Mouse (Mus musculus): ENCODE data around the gene Wnt9a. TPM values are rescaled to one million over a fixed set of nuclear protein-coding genes. Genes with fewer than 3 reads are reported as not detected.
A peak's percentile ranks its signal among the peaks of the same experiment; 100 is the strongest.

Gene Wnt9a
- polyA plus RNA-seq, 1 experiment from 2014 or later: 3.1 TPM

DNA sequence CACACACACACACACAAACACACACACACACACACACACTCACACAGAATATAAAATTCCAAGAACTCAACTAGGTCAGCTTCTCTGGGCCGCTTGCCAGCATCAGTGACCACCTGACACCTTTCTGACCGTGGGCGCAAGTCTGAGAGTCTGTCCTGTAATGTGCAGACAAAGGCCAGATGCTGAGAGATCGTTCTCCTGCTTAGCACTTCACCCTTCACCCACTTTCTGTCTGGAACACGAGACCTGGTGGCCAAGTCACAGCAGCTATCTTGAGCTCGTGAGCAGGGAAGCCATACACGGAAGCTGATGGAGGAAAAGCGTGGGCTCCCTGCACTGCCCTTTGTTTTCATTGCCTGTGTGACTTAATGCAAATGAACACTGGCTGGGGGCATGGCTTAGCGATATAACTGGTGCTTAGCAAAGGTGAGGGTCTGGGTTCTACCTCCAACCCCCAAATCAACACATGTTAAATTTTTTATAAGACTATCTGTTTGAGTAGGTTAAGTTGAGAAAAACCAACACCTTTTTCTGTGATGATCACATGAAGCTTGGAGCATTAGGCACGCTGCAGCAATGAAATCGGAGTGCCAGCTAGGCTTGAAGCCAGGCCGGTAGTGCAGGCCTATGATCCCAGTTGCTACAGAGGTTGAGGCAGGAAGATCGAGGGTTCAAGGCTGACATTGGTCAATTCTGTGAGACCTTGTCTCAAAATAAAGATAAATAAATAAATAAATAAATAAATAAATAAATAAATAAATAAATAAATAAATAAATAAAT, 31.4 kb downstream of the Wnt9a start:
- ATAC-seq: no peak
- Histone ChIP-seq H3K9ac (ENCODE audit: low read depth, low read length) (no peak overlapping the region), H3K9me3 (ENCODE audit: control insufficient read depth, low read length) (no peaks in the 10 kb centered on the region), H3K27ac (ENCODE audit: low read depth, low read length) (no peak overlapping the region), H3K4me2 (ENCODE audit: low read length) (no peak overlapping the region), H3K4me3 (ENCODE audit: low read length) (no peak overlapping the region), H3K27me3 (replicated peaks; ENCODE audit: control insufficient read depth, insufficient read depth, low read length) (no peaks in the 10 kb centered on the region), H3K36me3 (ENCODE audit: control insufficient read depth, insufficient read depth, low read length) (no peaks in the 10 kb centered on the region), H3K4me1 (ENCODE audit: control insufficient read depth, insufficient read depth, low read depth, low read length) (no peaks in the 10 kb centered on the region)
- 60% methylated on average over 13 of the region's 13 CpGs for WGBS

DNA sequence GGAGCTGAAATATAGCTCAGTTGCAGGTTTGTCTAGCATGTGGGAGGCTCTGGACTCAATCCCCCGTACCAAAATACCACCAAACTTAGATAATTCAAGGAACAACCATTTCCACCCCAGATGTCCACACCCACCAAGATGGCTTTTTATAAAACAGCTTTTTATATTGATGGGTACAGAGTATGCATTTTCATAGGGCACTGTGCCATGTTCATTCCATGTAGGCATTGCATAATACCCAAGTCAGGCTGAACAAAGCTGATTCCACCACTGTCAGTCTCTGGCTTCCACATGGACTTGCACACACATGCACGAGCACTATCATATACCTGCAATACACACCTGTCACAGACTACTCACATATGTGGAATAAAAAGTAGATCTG, 32.0 kb downstream of the Wnt9a start:
- 88% methylated on average over 2 of the region's 2 CpGs for WGBS
- Histone ChIP-seq H3K9me3 (ENCODE audit: control insufficient read depth, low read length) (no peaks in the 10 kb centered on the region), H3K27ac (ENCODE audit: low read depth, low read length) (no peak overlapping the region), H3K4me2 (ENCODE audit: low read length) (no peak overlapping the region), H3K27me3 (replicated peaks; ENCODE audit: control insufficient read depth, insufficient read depth, low read length) (no peaks in the 10 kb centered on the region), H3K4me1 (ENCODE audit: control insufficient read depth, insufficient read depth, low read depth, low read length) (no peaks in the 10 kb centered on the region), H3K36me3 (ENCODE audit: control insufficient read depth, insufficient read depth, low read length) (no peaks in the 10 kb centered on the region), H3K4me3 (ENCODE audit: low read length) (no peak overlapping the region), H3K9ac (ENCODE audit: low read depth, low read length) (no peak overlapping the region)
- no peak for ATAC-seq

DNA sequence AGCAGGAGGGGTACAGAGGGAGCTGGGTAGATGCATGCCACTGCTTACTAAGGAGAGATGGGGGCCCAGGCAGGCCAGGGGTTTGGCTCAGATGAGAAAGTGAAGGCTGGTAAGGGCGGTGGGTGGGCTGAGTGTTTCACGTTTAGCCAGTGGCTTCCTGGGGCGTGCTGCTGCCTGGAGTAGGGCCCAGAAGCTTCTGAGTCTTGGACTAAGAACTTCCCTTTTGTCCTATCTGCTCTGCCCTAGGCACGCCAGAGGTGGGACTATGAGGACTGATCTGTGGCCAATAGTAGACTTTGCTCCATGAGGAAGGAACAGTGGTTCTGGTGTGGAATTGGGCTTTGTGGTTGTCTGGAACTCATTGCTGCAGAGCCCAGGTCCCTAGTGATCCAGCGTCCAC, 36.2 kb downstream of the Wnt9a start:
- WGBS: 83% methylated on average over 5 of the region's 5 CpGs

DNA sequence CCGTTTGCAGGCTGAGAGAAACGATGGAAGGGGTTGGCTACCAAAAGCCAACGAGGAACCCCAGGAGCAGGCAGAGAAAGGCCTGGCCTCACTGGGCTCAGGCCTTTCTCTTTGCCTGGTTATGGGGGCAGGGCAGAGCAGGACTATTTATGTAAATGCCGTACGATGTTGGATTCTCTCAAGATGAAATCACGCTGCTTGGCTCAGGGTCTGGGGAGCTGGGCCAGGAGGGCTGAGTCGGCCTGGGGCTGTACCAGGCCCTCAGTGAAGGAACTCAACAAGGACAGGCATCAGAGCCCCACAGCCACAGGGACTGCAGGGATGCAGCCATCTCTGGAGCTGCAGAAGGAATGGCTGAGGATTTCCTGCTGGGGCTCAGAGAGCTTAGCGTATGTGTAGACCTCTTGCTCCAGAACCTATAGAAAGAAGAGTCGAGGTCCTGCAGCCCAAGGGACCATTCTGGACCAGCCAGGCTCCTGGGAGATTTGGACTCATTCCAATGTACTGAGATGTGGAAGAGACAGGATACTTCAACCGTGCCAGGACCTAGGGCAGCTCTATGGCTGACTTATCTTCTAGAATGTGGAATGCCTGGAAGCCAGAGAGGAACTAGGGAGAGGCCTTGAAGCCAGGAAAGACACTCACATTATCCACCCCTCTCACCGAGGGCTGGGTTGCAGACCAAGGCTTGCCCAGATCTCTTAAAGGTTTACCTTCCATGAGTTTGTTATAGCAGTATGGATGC, 39.6 kb downstream of the Wnt9a start:
- ATAC-seq: no peak
- Histone ChIP-seq H3K27me3 (replicated peaks; ENCODE audit: control insufficient read depth, insufficient read depth, low read length) (no peaks in the 10 kb centered on the region), H3K4me1 (ENCODE audit: control insufficient read depth, insufficient read depth, low read depth, low read length) (no peaks in the 10 kb centered on the region), H3K4me2 (ENCODE audit: low read length) (no peak overlapping the region), H3K27ac (ENCODE audit: low read depth, low read length) (no peak overlapping the region), H3K9ac (ENCODE audit: low read depth, low read length) (no peak overlapping the region), H3K4me3 (ENCODE audit: low read length) (no peak overlapping the region), H3K36me3 (ENCODE audit: control insufficient read depth, insufficient read depth, low read length) (no peaks in the 10 kb centered on the region), H3K9me3 (ENCODE audit: control insufficient read depth, low read length) (no peaks in the 10 kb centered on the region)
- WGBS: 72% methylated on average over 11 of the region's 11 CpGs

More for the DNA sequence above, 36.2 kb downstream of the Wnt9a start:
- no peaks in the 10 kb centered on the region for H3K9me3 ChIP-seq (ENCODE audit: control insufficient read depth, low read length)
- no peak overlapping the region for H3K4me3 ChIP-seq (ENCODE audit: low read length)
- no peak overlapping the region for H3K27ac ChIP-seq (ENCODE audit: low read depth, low read length)
- H3K4me2 ChIP-seq (ENCODE audit: low read length): no peak overlapping the region
- H3K9ac ChIP-seq (ENCODE audit: low read depth, low read length): no peak overlapping the region
- no peaks in the 10 kb centered on the region for H3K27me3 ChIP-seq (replicated peaks; ENCODE audit: control insufficient read depth, insufficient read depth, low read length)
- H3K36me3 ChIP-seq (ENCODE audit: control insufficient read depth, insufficient read depth, low read length): no peaks in the 10 kb centered on the region
- H3K4me1 ChIP-seq (ENCODE audit: control insufficient read depth, insufficient read depth, low read depth, low read length): no peaks in the 10 kb centered on the region
- no peak for ATAC-seq

DNA sequence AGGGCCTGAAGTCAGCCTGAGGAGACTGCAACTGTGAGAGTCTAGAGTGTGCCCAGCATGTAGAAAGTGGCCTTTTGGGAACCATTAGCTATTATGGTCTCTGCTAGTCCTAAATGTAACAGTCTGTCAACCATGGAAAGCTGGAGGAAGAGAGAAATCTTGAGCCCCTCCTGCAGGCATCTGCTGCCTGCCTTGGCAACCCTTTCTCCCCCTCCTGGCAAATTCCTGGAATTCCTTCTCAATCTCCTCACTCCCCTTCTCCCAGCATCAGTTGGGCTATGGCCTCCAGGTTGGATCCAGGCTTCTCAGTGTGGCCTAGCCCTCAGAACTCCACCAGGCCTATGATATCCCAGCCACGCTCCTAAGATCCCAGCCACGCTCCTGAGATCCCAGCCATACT, 43.6 kb downstream of the Wnt9a start:
- WGBS: 85% methylated on average over 2 of the region's 2 CpGs
- Histone ChIP-seq H3K9ac (ENCODE audit: low read depth, low read length) (no peak overlapping the region), H3K27me3 (replicated peaks; ENCODE audit: control insufficient read depth, insufficient read depth, low read length) (no peaks in the 10 kb centered on the region), H3K36me3 (ENCODE audit: control insufficient read depth, insufficient read depth, low read length) (no peaks in the 10 kb centered on the region), H3K4me2 (ENCODE audit: low read length) (no peak overlapping the region), H3K27ac (ENCODE audit: low read depth, low read length) (no peak overlapping the region), H3K9me3 (ENCODE audit: control insufficient read depth, low read length) (no peaks in the 10 kb centered on the region), H3K4me1 (ENCODE audit: control insufficient read depth, insufficient read depth, low read depth, low read length) (no peaks in the 10 kb centered on the region), H3K4me3 (ENCODE audit: low read length) (no peak overlapping the region)
- ATAC-seq: no peak

DNA sequence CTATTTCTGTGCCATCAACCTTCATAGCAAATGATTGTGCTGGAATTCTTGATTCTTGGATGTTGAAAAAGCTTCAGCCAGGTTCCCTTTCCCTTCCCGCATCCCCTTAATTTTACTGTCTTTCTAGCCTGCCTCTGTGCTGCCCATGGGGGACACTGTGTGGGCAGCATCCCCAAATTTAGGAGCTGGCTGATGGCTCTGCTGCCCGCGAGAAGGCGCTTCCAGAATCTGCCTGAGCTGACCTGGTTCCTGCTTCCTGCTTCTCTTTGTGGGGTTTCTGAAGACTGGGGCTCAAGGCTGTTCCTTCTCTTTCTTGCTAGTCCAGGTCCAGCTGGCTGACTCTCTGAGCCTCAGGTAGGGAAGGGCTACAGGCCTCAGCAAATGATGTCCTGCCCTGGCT, 48.1 kb downstream of the Wnt9a start:
- Histone ChIP-seq H3K9me3 (ENCODE audit: control insufficient read depth, low read length) (no peaks in the 10 kb centered on the region), H3K27ac (ENCODE audit: low read depth, low read length) (no peak overlapping the region), H3K36me3 (ENCODE audit: control insufficient read depth, insufficient read depth, low read length) (no peaks in the 10 kb centered on the region), H3K4me1 (ENCODE audit: control insufficient read depth, insufficient read depth, low read depth, low read length) (no peaks in the 10 kb centered on the region), H3K4me2 (ENCODE audit: low read length) (no peak overlapping the region), H3K9ac (ENCODE audit: low read depth, low read length) (no peak overlapping the region), H3K4me3 (ENCODE audit: low read length) (no peak overlapping the region), H3K27me3 (replicated peaks; ENCODE audit: control insufficient read depth, insufficient read depth, low read length) (no peaks in the 10 kb centered on the region)
- no peak for ATAC-seq
- WGBS: 90% methylated on average over 4 of the region's 4 CpGs

DNA sequence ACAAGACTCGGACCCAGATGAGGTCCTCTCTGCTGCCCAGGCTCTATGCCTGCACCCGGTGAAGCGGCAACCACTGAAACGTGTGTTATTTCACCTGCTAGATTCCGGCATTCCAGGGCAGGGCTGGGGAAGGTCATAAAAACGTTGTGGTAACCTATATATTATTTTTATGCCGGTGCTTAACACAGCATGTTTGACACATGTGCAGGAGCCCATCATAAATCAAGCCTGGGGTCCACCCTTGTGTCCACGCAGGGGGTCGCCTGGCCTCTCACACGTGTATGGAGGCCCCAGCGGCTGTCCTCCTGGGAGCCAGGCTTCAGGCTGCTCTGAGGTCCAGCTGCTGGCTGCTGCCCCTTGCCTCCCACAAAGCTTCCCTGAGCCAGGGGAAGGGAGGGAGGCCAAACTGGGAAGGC, 50.2 kb downstream of the Wnt9a start:
- Histone ChIP-seq H3K4me3 (ENCODE audit: low read length) (no peak overlapping the region), H3K27me3 (replicated peaks; ENCODE audit: control insufficient read depth, insufficient read depth, low read length) (no peaks in the 10 kb centered on the region), H3K27ac (ENCODE audit: low read depth, low read length) (no peak overlapping the region), H3K4me1 (ENCODE audit: control insufficient read depth, insufficient read depth, low read depth, low read length) (no peaks in the 10 kb centered on the region), H3K4me2 (ENCODE audit: low read length) (no peak overlapping the region), H3K9me3 (ENCODE audit: control insufficient read depth, low read length) (no peaks in the 10 kb centered on the region), H3K36me3 (ENCODE audit: control insufficient read depth, insufficient read depth, low read length) (no peaks in the 10 kb centered on the region), H3K9ac (ENCODE audit: low read depth, low read length) (0 out of 2 replicates have a peak overlapping the region, but pooled peaks have one; percentile 31)
- 64% methylated on average over 11 of the region's 11 CpGs for WGBS
- no peak for ATAC-seq

DNA sequence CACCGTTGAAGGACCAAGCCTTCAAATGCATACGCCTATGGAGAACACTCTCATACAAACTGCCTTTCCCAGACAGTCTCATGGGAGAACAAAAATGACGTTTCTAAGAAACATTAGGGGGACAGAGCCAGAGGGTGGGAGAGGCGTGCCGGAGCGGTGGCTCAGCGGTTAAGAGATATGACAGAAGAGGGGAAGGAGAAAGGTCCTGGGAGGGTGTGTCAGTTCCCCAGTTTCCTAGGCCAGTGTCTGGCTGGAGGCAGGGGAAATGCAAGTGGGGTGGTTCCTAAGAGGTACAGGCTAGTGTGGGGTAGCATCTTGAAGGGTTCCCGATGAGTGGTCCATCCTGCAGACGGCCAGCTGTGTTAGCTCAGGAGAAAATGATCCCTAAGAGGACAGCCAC, 54.6 kb downstream of the Wnt9a start:
- 90% methylated on average over 9 of the region's 9 CpGs for WGBS

DNA sequence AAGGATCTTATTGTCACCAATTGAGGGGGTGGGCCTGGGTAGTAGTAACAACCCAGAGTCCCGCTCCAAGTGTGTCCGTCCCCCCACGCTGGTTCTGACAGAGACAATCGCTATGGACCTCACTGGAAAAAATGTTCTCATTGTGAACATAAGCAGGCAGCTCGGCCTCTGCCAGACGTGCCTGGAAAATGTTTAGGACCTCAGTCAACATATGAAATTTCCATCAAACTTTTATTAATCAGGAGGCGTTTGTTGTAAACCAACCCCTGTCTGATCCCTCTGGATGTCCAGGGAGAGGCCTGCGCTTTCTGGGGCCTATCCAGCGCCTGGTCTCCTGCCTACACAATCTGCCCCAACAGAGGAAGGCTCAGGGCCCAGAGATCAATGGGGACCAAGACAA, 57.3 kb downstream of the Wnt9a start:
- H3K9ac ChIP-seq (ENCODE audit: low read depth, low read length): no peak overlapping the region
- no peak for ATAC-seq
- WGBS: 81% methylated on average over 9 of the region's 9 CpGs
- no peaks in the 10 kb centered on the region for H3K9me3 ChIP-seq (ENCODE audit: control insufficient read depth, low read length)
- no peak overlapping the region for H3K27ac ChIP-seq (ENCODE audit: low read depth, low read length)
- no peak overlapping the region for H3K4me2 ChIP-seq (ENCODE audit: low read length)
- peaks cover 3% of the 10 kb centered on the region for H3K4me1 ChIP-seq (ENCODE audit: control insufficient read depth, insufficient read depth, low read depth, low read length)
- no peaks in the 10 kb centered on the region for H3K36me3 ChIP-seq (ENCODE audit: control insufficient read depth, insufficient read depth, low read length)
- no peak overlapping the region for H3K4me3 ChIP-seq (ENCODE audit: low read length)
- H3K27me3 ChIP-seq (replicated peaks; ENCODE audit: control insufficient read depth, insufficient read depth, low read length): no peaks in the 10 kb centered on the region

More for the DNA sequence above, 54.6 kb downstream of the Wnt9a start:
- Histone ChIP-seq H3K36me3 (ENCODE audit: control insufficient read depth, insufficient read depth, low read length) (no peaks in the 10 kb centered on the region), H3K9ac (ENCODE audit: low read depth, low read length) (no peak overlapping the region), H3K27me3 (replicated peaks; ENCODE audit: control insufficient read depth, insufficient read depth, low read length) (no peaks in the 10 kb centered on the region), H3K4me3 (ENCODE audit: low read length) (no peak overlapping the region), H3K27ac (ENCODE audit: low read depth, low read length) (no peak overlapping the region), H3K9me3 (ENCODE audit: control insufficient read depth, low read length) (no peaks in the 10 kb centered on the region), H3K4me2 (ENCODE audit: low read length) (no peak overlapping the region), H3K4me1 (ENCODE audit: control insufficient read depth, insufficient read depth, low read depth, low read length) (peaks cover 3% of the 10 kb centered on the region)
- no peak for ATAC-seq
